Mouse (Mus musculus): ENCODE results near the gene Rgl1. TPM values are rescaled to one million over a fixed set of nuclear protein-coding genes. Genes with fewer than 3 reads are reported as not detected.
"Not testable (repeated sequence)": the region's sequence is repeated elsewhere in the genome, so short reads cannot be mapped to it uniquely, and the experiment has no call there.

Gene Rgl1
- polyA plus RNA-seq, 1 experiment from 2014 or later, result 63.6 TPM

DNA sequence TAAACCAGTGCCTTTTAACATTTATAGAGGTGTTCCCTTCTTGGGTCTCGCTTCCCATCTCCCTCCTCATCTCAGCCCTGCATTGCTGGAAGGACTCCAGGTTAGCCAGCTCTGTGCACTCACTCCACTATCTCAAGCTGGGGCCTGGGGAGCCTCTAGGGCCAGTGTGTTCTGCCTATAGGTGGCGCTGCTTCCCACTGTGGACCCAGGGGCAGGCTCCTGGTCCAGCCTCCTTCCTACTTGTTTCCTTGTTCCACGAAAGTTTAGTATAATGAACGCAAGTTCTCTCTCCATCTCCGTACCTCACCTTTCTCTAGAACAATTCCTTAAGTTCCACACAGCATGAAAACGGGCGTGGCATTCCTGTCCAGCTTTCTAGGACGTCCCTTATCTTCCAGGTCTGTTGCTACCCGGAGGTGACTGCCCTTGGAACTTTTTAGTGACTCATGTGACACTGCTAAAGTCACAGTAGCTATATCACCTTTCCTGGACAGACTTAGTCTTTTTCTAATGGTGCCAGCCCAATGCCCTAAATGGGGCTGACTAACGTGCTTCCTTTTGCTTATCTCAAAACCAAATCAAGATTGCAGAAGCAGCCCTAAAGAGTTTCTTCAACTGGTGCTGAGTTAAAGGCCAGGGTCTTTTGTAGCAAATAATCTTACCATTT is 13.1 kb upstream of the Rgl1 start:
- Histone ChIP-seq H3K27ac (no peak overlapping the region), H3K4me1 (0 out of 2 replicates have a peak, but pooled peaks cover 3% of the 10 kb centered on the region), H3K36me3 (peaks cover 22% of the 10 kb centered on the region), H3K9ac (no peak overlapping the region), H3K4me2 (no peak overlapping the region), H3K27me3 (no peaks in the 10 kb centered on the region), H3K4me3 (replicated peaks) (no peak overlapping the region), H3K9me3 (replicated peaks) (no peaks in the 10 kb centered on the region)
- WGBS, result 31% methylated on average over 10 of the region's 10 CpGs
- peak; percentile 74; the same call in 1 of the 2 replicates for ATAC-seq (replicated peaks; ENCODE audit: low FRiP score)

GRCm38 (mm10) chr1:152774601-152775000 is 8.4 kb upstream of the Rgl1 start:
- H3K27ac ChIP-seq; H3K27me3 ChIP-seq; H3K4me3 ChIP-seq (replicated peaks); H3K4me2 ChIP-seq; H3K9me3 ChIP-seq (replicated peaks); H3K4me1 ChIP-seq; H3K9ac ChIP-seq; ATAC-seq (replicated peaks; ENCODE audit: low FRiP score): not testable (repeated sequence)
- H3K36me3 ChIP-seq, result peaks cover 64% of the 10 kb centered on the region
- WGBS, result 91% methylated on average over 3 of the region's 3 CpGs

GRCm38 (mm10) chr1:152771016-152771415 is 4.9 kb upstream of the Rgl1 start:
- Histone ChIP-seq H3K4me3 (replicated peaks) (no peak overlapping the region), H3K27ac (no peak overlapping the region), H3K9me3 (replicated peaks) (no peaks in the 10 kb centered on the region), H3K36me3 (peaks cover 69% of the 10 kb centered on the region), H3K4me2 (no peak overlapping the region), H3K27me3 (no peaks in the 10 kb centered on the region), H3K9ac (no peak overlapping the region), H3K4me1 (peaks cover 10% of the 10 kb centered on the region; the same call in 1 of the 2 replicates)
- no peak for ATAC-seq (replicated peaks; ENCODE audit: low FRiP score)
- WGBS, result 91% methylated on average over 9 of the region's 9 CpGs

GRCm38 (mm10) chr1:152767749-152768488 is 1.8 kb upstream of the Rgl1 start:
- Histone ChIP-seq H3K36me3 (peaks cover 39% of the 10 kb centered on the region), H3K27me3 (peaks cover 24% of the 10 kb centered on the region), H3K4me1 (peaks cover 15% of the 10 kb centered on the region), H3K27ac (0 out of 2 replicates have a peak overlapping the region, but pooled peaks have one; percentile 34), H3K4me3 (replicated peaks) (peak overlapping the region; percentile 94), H3K9me3 (replicated peaks) (no peaks in the 10 kb centered on the region), H3K4me2 (peak overlapping the region; percentile 93), H3K9ac (no peak overlapping the region)
- ATAC-seq (replicated peaks; ENCODE audit: low FRiP score), result peak; percentile 27; the same call in 1 of the 2 replicates
- 8% methylated on average over 5 of the region's 5 CpGs for WGBS

DNA sequence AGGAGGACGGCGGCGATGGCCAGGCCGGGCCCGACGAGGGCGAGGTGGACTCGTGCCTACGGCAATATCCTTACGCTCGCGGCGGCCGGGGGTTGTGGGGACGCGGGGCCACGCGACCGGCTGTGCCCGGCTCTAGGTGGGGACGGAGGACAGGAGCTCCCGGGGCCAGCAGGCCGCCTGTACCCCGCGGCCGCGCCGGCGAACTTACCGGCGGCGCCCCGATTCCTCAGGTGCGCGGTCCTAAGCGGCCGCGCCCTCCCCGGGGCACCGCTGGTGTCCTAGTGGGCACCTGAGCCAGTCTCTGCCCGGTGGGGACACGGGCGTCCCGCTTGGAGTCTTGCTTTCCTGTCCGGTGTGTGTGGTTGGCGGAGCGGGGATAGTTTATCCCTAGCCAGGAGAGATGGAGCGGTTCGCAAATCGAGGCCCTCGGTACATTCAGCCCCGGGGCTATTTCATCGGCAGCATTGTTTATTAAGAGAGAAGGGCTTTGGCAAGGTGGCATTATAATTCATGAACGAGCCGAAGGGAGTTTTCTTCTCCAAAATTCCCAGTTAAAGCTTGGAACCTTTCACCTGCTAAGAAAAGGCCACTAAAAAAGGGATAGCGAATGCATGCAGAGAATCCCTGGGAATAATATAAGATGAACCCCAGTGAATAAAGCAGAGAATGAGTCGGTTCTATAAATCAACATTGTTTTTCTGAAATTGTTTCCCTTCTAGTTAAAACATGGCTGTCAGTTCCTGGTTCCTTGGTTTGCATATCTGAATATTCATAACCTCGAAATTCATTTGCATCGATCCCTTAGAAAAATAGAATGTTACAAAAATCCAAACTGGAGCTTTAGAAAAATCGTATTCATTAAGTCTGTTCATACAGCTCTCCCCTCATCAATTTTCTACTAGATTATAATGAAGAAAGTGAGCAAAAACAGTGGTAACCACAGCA is 925 bp upstream of the Rgl1 start:
- H3K27ac ChIP-seq, result peak overlapping the region; percentile 87
- 1% methylated on average over 58 of the region's 60 CpGs for WGBS
- H3K36me3 ChIP-seq, result peaks cover 31% of the 10 kb centered on the region
- peak overlapping the region; percentile 94 for H3K4me3 ChIP-seq (replicated peaks)
- H3K27me3 ChIP-seq, result peaks cover 24% of the 10 kb centered on the region
- H3K9ac ChIP-seq, result peak overlapping the region; percentile 97
- ATAC-seq (replicated peaks; ENCODE audit: low FRiP score), result peak; percentile 67
- peaks cover 15% of the 10 kb centered on the region for H3K4me1 ChIP-seq
- H3K9me3 ChIP-seq (replicated peaks), result no peaks in the 10 kb centered on the region
- H3K4me2 ChIP-seq, result peak overlapping the region; percentile 93

GRCm38 (mm10) chr1:152761791-152762190 is 4.4 kb downstream of the Rgl1 start:
- no peak for ATAC-seq (replicated peaks; ENCODE audit: low FRiP score)
- no peak overlapping the region for H3K4me2 ChIP-seq

DNA sequence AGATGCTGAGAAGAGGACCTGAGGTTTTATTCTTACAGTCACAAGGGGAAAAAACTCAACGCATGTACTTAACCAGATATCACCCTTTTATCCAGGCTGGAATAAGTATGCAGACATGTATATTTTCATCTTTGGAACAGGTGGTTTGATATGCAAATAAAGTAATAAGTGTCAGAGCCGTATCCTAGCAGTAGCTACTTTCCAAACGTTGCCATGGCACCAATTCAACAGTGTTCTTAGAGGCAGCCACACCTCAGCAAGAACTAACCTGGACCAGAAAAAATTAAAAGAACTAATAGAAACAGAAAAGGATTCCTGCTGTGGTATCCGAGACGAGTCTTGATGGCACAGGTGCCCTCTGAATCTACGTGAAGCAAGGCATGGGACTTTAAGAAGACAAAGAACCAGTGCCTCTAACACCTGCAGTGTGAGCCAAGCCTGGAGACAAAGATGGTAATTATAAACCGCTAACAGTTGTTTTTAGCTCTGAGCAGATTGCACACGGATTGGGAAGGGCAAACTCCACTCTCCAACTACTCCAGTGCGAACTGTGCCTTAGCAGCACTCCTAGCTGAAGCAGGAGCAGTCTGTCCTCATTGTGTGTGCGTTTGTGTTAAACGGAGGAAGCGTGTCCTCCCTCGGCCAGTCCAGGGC is 15.7 kb downstream of the Rgl1 start, which contains the start of gene Apobec4:
Apobec4 (plus strand) TSS at position 240 of the 654 bp plus-strand sequence.
- Histone ChIP-seq H3K4me1 (no peaks in the 10 kb centered on the region), H3K4me2 (no peak within 1 kb of the TSS), H3K4me3 (replicated peaks) (no peak within 1 kb of the TSS), H3K36me3 (no peaks in the 10 kb centered on the region), H3K9ac (no peak within 1 kb of the TSS), H3K9me3 (replicated peaks) (no peaks in the 10 kb centered on the region), H3K27me3 (no peaks in the 10 kb centered on the region), H3K27ac (no peak within 1 kb of the TSS)
- 71% methylated on average over 13 of the region's 13 CpGs for WGBS
- no peak for ATAC-seq (replicated peaks; ENCODE audit: low FRiP score)

More at GRCm38 (mm10) chr1:152761791-152762190, 4.4 kb downstream of the Rgl1 start:
- Histone ChIP-seq H3K27me3 (peaks cover 24% of the 10 kb centered on the region), H3K36me3 (no peaks in the 10 kb centered on the region), H3K27ac (no peak overlapping the region), H3K9me3 (replicated peaks) (no peaks in the 10 kb centered on the region), H3K9ac (no peak overlapping the region), H3K4me1 (peaks cover 5% of the 10 kb centered on the region), H3K4me3 (replicated peaks) (no peak overlapping the region)
- 82% methylated on average over 2 of the region's 2 CpGs for WGBS

DNA sequence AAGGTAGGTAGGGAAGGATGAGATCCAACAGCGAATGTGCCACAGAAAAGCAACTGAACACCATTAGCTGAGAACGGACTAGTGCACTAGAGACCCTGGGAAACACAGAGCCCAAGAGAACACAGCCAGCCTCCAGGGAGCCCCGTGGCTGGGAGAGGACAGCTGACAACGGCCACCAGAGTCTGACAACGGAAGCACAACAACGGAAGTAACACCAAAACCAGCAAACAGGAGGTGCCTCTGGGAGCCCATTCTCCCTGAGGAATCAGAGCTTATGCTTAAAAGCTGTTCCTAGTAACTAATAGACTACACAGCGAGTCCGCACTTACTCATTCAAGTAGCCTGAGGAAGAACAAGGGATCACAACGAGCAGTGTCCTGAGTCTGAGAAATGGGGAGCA is 16.9 kb downstream of the Rgl1 start:
- 66% methylated on average over 9 of the region's 9 CpGs for WGBS
- no peaks in the 10 kb centered on the region for H3K36me3 ChIP-seq
- H3K4me2 ChIP-seq, result no peak overlapping the region
- no peak overlapping the region for H3K9ac ChIP-seq
- no peaks in the 10 kb centered on the region for H3K9me3 ChIP-seq (replicated peaks)
- H3K27ac ChIP-seq, result no peak overlapping the region
- no peaks in the 10 kb centered on the region for H3K27me3 ChIP-seq
- no peak overlapping the region for H3K4me3 ChIP-seq (replicated peaks)
- no peaks in the 10 kb centered on the region for H3K4me1 ChIP-seq
- no peak for ATAC-seq (replicated peaks; ENCODE audit: low FRiP score)

- Histone ChIP-seq H3K4me3 (replicated peaks) (no peak overlapping the region), H3K27me3 (no peaks in the 10 kb centered on the region), H3K9ac (no peak overlapping the region), H3K27ac (no peak overlapping the region), H3K9me3 (replicated peaks) (no peaks in the 10 kb centered on the region), H3K4me2 (no peak overlapping the region), H3K4me1 (peaks cover 4% of the 10 kb centered on the region; the same call in 1 of the 2 replicates), H3K36me3 (no peaks in the 10 kb centered on the region)
- 5% methylated on average over 5 of the region's 5 CpGs for WGBS
- 0 out of 2 replicates have a peak, but pooled peaks have one; percentile 54 for ATAC-seq (replicated peaks; ENCODE audit: low FRiP score)
Measured at GRCm38 (mm10) chr1:152746426-152746825, 19.7 kb downstream of the Rgl1 start.

DNA sequence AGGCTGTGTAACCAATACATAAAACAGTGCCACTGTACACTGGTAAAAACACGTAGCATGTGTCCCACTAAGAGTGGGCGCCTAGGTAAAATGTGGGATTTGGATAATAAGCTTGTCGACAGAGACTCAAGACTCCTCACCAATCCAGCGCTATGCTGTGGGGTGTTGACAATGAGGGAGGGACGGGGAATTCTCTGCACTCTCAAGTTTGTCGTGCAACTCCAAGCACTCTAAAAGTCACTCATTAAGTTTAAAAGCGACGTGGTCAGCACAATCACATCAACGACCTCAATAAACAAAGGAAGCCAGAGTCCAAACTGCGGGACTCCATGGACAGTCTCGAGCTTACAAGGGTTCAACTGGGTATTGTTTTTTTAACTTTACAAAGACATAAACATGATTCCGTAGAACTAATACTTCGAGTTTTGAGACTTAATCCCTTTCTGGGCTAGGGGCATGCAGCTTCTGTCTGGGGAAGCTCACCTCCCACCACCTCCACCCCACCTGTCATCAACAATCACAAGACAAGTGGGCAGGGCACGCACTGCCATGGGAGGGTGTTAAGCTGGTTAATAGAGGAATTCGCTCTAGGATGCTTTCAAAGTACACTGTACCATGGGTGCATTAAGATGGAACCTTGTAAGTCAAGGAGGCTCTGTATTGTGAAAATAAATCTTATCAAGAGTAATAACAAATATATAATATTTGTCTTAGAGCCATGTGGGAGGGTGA is 22.9 kb downstream of the Rgl1 start:
- Histone ChIP-seq H3K27ac (no peak overlapping the region), H3K27me3 (no peaks in the 10 kb centered on the region), H3K36me3 (no peaks in the 10 kb centered on the region), H3K9ac (no peak overlapping the region), H3K4me2 (no peak overlapping the region), H3K4me1 (peaks cover 6% of the 10 kb centered on the region; the same call in 1 of the 2 replicates), H3K9me3 (replicated peaks) (no peaks in the 10 kb centered on the region), H3K4me3 (replicated peaks) (no peak overlapping the region)
- no peak for ATAC-seq (replicated peaks; ENCODE audit: low FRiP score)
- WGBS, result 51% methylated on average over 15 of the region's 15 CpGs

- no peaks in the 10 kb centered on the region for H3K36me3 ChIP-seq
- no peak overlapping the region for H3K4me3 ChIP-seq (replicated peaks)
- ATAC-seq (replicated peaks; ENCODE audit: low FRiP score), result no peak
- H3K9me3 ChIP-seq (replicated peaks), result no peaks in the 10 kb centered on the region
- H3K27me3 ChIP-seq, result no peaks in the 10 kb centered on the region
- H3K4me1 ChIP-seq, result peaks cover 8% of the 10 kb centered on the region; the same call in 1 of the 2 replicates
- no peak overlapping the region for H3K27ac ChIP-seq
- no peak overlapping the region for H3K9ac ChIP-seq
- H3K4me2 ChIP-seq, result no peak overlapping the region
- 89% methylated on average over 11 of the region's 11 CpGs for WGBS
Measured at GRCm38 (mm10) chr1:152739374-152739773, 26.8 kb downstream of the Rgl1 start.

Data from kidney, embryonic 15.5 days (tissue).